Mouse (Mus musculus): ENCODE results near the gene Tmem81. TPM values are rescaled to one million over a fixed set of nuclear protein-coding genes. Genes with fewer than 3 reads are reported as not detected.
"Not testable (repeated sequence)": the region's sequence is repeated elsewhere in the genome, so short reads cannot be mapped to it uniquely, and the experiment has no call there.

Tmem81 gene
- total RNA-seq (2021): 1 to 10 TPM; 1.1 to 1.4 TPM
- long read RNA-seq, experiment 1: 0 reads
- long read RNA-seq, experiment 2, partial matches to known transcripts: 0 of 1 reads
- long read RNA-seq, experiment 2, other reads (novel, unspliced or antisense): 0 of 1 reads

DNA sequence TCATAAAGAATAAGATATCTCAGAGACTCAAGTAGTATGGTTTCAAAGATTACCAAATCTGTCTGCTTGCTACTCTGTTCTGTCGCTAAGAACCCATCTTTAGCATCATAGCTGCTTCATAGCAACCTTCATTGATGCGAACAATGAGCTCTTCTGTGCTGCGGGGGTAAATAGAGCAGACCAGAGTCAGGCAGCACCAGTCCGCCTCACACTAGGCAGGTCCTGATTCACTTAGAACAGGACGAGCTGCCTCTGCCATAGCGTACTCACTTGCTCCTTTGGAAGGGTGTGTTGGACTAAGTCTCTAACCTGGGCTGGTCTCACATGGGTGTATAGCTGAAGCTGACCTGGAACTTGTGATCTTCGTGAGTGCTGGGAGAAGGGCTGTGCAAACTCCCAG lies at the start of gene Tmem81:
TSS of gene Tmem81 (plus strand) at position 173 of the 400 bp plus-strand sequence.
- DNase-seq (ENCODE audit: low spot score): no peak

GRCm38 (mm10) chr1:132464651-132465050 lies 41.4 kb upstream of the Tmem81 start:
- DNase-seq (ENCODE audit: low spot score): no peak

DNA sequence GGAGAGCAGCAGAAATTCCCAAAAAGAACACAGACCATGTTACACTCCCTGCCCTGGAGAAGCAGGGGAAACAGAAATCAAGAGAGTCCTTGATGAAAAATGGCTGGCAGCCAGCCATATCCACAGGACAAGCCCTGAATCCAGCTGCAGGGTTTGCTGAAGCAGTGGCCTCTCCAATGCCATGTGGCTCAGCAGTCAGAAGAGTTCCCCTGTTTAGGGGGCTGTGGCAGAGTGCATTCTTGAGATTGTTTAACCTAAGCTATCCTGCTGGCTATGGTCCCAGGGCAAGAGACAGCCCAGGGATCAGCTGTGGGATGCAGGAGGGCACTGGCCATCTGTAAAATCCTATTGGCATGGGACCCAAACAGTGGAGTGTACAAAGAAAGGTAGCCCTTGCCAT lies 37.1 kb upstream of the Tmem81 start:
- no peak for DNase-seq (ENCODE audit: low spot score)

- no peak for DNase-seq (ENCODE audit: low spot score)
Measured at GRCm38 (mm10) chr1:132469519-132469918, 36.5 kb upstream of the Tmem81 start.

DNA sequence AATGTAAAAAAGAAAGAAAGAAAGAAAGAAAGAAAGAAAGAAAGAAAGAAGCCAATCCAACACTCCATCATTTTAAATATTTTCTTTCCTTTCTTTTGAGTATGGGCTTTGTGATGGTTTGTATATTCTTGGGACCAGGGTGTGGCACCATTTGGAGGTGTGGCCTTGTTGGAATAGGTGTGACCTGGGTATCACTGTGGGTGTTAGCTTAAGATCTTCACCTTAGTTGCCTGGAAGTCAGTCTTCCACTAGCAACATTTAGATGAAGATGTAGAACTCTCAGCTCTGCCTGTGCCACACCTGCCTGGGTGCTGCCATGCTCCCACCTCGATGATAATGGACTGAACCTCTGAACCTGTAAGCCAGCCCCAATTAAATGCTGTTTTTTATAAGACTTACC lies 36.0 kb upstream of the Tmem81 start:
- not testable (repeated sequence) for DNase-seq (ENCODE audit: low spot score)

GRCm38 (mm10) chr1:132471032-132471431 lies 35.0 kb upstream of the Tmem81 start:
- DNase-seq (ENCODE audit: low spot score): no peak

DNA sequence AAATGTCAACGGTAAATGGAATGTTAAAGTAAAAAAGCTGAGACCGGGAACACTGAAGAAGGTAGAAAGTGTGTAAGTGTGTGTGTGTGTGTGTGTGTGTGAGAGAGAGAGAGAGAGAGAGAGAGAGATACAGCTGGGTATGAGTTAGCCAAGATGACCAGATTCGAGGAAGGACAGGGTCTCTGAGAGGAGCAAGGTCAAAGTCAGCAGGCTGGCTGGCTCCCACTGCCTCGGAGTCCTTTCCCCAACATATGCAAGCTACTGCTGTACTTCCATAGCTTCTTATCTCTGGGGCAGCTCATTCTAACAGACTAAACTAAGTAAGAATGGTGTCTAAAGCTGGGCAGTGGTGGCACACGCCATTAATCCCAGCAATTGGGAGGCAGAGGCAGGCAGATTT lies 34.5 kb upstream of the Tmem81 start:
- no peak for DNase-seq (ENCODE audit: low spot score)

GRCm38 (mm10) chr1:132472537-132472936 lies 33.5 kb upstream of the Tmem81 start:
- no peak for DNase-seq (ENCODE audit: low spot score)

- no peak for DNase-seq (ENCODE audit: low spot score)
Measured at GRCm38 (mm10) chr1:132474496-132474895, 31.5 kb upstream of the Tmem81 start.

DNA sequence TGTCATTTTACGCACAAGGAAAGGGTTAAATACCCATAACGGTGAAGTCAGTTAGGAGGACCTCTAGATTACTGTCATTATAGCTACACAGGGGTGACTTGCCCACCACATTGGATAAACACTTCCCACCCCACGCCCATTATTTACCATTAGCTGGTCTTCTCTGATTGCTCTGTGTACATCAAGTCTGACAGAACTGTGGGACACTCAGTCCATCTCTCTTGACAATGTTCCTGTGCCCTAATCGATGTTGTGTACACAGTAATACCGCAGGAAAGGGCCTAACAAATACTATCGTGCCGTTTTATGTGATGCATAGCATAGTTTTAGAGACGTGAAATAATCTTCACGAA lies 29.5 kb upstream of the Tmem81 start:
- DNase-seq (ENCODE audit: low spot score): no peak

- DNase-seq (ENCODE audit: low spot score): peak; percentile 92
Measured at GRCm38 (mm10) chr1:132476928-132477691, 28.9 kb upstream of the Tmem81 start, which contains the start of gene Rbbp5. Gene Rbbp5 (plus strand): TSS chr1:132477365.

- DNase-seq (ENCODE audit: low spot score): no peak
Measured at GRCm38 (mm10) chr1:132479438-132479837, 26.6 kb upstream of the Tmem81 start.

DNA sequence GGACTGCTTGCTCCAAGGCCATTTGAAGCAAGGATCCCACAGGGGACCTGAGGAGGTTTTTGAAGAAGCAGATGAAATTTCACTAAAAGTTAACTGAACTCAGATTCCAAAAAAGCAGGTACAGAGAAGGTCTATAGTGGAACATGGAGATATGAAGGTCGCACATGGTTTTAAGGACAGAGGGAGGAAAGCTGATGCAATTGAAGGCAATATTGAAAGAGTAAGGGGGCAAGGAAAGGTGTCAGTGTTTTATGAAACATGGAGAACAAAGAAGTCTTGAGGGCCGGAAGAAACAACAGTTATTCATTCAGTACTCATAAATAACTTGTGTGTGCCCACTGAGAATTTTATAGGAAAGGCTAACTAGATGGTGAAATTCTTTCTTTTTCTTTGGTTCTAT lies 24.4 kb upstream of the Tmem81 start:
- DNase-seq (ENCODE audit: low spot score): no peak

- DNase-seq (ENCODE audit: low spot score): no peak
Measured at GRCm38 (mm10) chr1:132483234-132483633, 22.8 kb upstream of the Tmem81 start.

- no peak for DNase-seq (ENCODE audit: low spot score)
Measured at GRCm38 (mm10) chr1:132483759-132484158, 22.3 kb upstream of the Tmem81 start.

DNA sequence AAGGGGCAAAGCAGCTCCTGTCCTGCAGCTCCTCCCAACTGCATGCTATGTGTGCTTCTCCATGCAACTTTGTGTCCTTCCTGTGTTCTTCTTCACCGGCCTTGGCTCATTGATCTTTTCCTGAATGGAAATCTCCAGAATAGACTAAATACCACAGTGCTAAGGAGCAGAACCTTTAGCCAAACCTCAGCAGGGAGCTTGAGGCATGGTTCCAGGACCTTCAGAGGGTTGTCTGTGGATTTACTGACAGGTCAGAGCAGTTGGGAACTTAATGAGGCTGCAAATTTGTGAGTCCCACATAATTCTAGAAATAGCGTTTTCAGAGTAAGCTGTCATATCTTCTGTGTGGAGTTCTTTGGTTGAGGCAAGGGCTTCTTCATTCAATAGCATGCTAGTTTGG lies 5.5 kb upstream of the Tmem81 start:
- DNase-seq (ENCODE audit: low spot score): no peak

- no peak for DNase-seq (ENCODE audit: low spot score)
Measured at GRCm38 (mm10) chr1:132505155-132505554, 875 bp upstream of the Tmem81 start.

DNA sequence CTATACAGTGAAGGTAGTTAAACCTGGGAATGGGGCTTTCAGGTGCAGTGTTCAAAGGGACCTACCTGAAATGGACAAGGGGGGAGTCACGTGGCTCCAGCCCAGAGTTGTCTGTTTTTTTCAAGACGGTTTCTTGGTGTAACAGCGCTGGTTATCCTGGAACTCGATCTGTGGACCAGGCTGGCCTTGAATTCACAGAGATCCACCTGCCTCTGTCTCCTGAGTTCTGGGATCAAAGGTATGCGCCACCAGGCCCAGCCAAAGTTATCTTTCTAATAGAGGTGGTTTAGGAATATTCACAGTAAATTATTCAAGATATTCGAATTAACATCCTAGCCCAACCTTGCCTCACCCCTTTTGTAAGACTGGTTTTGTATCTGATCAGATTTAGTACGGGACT lies 626 bp downstream of the Tmem81 start:
- no peak for DNase-seq (ENCODE audit: low spot score)

GRCm38 (mm10) chr1:132509771-132510170 lies 3.7 kb downstream of the Tmem81 start:
- no peak for DNase-seq (ENCODE audit: low spot score)

GRCm38 (mm10) chr1:132511521-132511920 lies 5.5 kb downstream of the Tmem81 start:
- no peak for DNase-seq (ENCODE audit: low spot score)

GRCm38 (mm10) chr1:132512106-132512505 lies 6.1 kb downstream of the Tmem81 start:
- DNase-seq (ENCODE audit: low spot score): no peak

GRCm38 (mm10) chr1:132515339-132515738 lies 9.3 kb downstream of the Tmem81 start:
- DNase-seq (ENCODE audit: low spot score): no peak

DNA sequence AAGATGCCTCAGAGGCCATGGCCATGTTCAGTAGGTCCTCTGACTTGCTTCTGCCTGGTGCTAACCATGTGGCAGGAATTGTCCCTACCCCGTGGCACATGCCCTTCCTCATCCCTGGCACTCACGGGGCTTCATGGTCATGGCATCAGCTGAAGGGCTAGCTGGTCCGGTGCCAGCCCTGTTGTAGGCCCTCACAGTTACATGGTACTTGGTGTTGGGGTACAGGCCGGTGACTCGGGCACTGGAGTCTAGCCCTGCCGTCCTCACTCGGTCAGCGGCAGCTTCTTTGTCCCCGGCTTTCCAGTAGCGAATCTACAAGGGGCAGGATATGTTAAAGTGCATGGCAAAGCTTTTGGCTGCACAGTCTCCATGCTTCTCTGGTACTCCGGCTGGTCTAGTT lies 10.7 kb downstream of the Tmem81 start:
- DNase-seq (ENCODE audit: low spot score): no peak
